Mouse (Mus musculus): ENCODE data around the gene Adam8. TPM values are rescaled to one million over a fixed set of nuclear protein-coding genes. Genes with fewer than 3 reads are reported as not detected.
A peak's percentile ranks its signal among the peaks of the same experiment; 100 is the strongest.

Gene Adam8
- polyA plus RNA-seq, 1 experiment, result 4.9 TPM

DNA sequence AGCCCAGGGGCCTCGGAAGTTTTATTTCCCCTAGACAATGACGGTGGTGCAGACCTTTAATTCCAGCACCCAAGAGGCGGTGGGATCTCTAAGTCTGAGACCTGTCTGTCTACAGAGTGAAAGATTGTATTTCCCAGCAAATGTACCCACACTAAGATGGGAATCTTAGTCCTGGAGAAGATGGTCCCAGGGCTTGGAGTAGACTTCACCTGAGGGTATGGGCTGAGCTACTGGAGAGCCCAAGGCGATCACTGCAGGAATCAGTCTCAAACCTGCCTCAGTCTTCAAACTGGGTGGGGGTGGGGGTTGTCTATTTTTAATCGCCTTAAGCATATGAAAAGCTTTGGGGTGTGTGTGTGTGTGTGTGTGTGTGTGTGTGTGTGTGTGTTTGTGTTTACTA is 46.3 kb downstream of the Adam8 start:
- Histone ChIP-seq H3K27me3 (ENCODE audit: control insufficient read depth, insufficient read depth, low read length) (peaks cover 26% of the 10 kb centered on the region), H3K27ac (ENCODE audit: insufficient read depth, low read depth, low read length) (no peak overlapping the region), H3K36me3 (ENCODE audit: control insufficient read depth, insufficient read depth, low read length) (no peaks in the 10 kb centered on the region), H3K4me3 (ENCODE audit: low read depth, low read length) (no peak overlapping the region), H3K4me1 (ENCODE audit: control insufficient read depth, insufficient read depth, insufficient read length, low read length) (peaks cover 8% of the 10 kb centered on the region)
- 76% methylated on average over 5 of the region's 5 CpGs for WGBS
- no peak for TF ChIP-seq POLR2A (IDR thresholded peaks at IDR 0.05; ENCODE audit: low read depth, low read length)
- no peak for TF ChIP-seq CTCF (IDR thresholded peaks at IDR 0.05; ENCODE audit: extremely low read depth, insufficient read length, insufficient replicate concordance, low read depth, low read length)

DNA sequence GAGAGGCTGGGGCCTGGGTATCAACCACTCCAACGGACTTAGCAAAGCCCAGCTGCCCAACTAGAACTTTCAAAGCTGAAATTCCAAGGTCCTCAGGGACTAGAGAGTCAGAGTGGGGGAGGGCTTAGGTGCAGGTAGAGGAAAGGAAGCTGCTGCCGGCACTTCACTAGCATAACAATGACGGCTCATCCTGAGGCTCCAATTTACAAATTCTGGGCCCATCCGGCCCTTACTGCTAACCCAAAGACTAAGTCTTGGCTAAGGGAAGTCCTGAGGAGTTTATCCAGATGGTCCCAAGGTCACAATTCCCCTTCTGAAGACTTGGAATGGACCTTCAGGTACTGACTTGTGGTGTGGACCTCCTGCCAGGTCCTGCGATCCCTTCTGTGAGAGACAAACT is 46.8 kb downstream of the Adam8 start:
- Histone ChIP-seq H3K27me3 (ENCODE audit: control insufficient read depth, insufficient read depth, low read length) (peaks cover 26% of the 10 kb centered on the region), H3K4me1 (ENCODE audit: control insufficient read depth, insufficient read depth, insufficient read length, low read length) (peaks cover 8% of the 10 kb centered on the region), H3K27ac (ENCODE audit: insufficient read depth, low read depth, low read length) (no peak overlapping the region), H3K36me3 (ENCODE audit: control insufficient read depth, insufficient read depth, low read length) (no peaks in the 10 kb centered on the region), H3K4me3 (ENCODE audit: low read depth, low read length) (no peak overlapping the region)
- 60% methylated on average over 5 of the region's 5 CpGs for WGBS
- no peak for TF ChIP-seq POLR2A (IDR thresholded peaks at IDR 0.05; ENCODE audit: low read depth, low read length)
- TF ChIP-seq CTCF (IDR thresholded peaks at IDR 0.05; ENCODE audit: extremely low read depth, insufficient read length, insufficient replicate concordance, low read depth, low read length), result no peak

DNA sequence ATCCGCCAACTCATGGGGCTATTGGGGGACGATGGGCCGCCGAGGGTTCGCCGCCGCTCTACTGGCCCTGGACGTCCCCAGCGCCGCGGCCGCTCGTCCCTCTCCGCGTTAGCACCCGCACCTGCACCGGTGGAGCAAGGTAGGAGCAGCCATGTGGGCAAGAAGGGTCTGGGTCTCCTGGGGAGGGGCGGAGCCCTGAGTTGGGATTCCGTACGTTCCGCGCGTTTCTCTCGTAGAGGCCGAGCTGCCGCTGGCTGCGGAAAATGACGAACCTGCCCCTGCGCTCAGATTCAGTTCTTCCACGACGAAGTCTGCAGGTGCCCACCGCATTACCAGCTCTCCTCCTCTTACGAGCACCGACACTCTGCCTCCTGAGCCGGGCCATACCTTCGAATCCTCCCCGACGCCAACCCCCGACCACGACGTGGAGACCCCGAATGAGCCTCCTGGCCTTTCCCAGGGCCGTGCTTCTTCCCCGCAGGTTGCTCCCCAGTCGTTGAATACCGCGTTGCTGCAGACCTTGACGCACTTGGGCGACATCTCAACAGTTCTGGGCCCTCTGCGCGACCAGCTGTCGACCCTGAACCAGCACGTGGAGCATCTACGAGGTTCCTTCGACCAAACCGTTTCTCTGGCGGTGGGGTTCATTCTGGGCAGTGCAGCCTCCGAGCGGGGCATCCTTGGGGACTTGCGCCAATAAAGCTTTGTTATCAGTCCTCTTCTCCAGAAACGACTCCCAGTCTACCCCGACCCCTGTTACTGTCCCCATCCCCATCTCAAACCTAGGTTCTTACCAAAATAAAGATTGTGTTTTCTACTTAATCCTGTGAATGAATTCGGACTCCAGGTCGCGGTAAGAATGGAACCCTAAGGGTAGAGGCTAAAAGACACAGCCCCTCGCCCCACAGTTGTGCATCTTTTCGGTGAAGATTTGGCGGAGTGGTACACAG is 47.8 kb downstream of the Adam8 start:
- WGBS, result 8% methylated on average over 68 of the region's 68 CpGs
- H3K27me3 ChIP-seq (ENCODE audit: control insufficient read depth, insufficient read depth, low read length), result peaks cover 26% of the 10 kb centered on the region

DNA sequence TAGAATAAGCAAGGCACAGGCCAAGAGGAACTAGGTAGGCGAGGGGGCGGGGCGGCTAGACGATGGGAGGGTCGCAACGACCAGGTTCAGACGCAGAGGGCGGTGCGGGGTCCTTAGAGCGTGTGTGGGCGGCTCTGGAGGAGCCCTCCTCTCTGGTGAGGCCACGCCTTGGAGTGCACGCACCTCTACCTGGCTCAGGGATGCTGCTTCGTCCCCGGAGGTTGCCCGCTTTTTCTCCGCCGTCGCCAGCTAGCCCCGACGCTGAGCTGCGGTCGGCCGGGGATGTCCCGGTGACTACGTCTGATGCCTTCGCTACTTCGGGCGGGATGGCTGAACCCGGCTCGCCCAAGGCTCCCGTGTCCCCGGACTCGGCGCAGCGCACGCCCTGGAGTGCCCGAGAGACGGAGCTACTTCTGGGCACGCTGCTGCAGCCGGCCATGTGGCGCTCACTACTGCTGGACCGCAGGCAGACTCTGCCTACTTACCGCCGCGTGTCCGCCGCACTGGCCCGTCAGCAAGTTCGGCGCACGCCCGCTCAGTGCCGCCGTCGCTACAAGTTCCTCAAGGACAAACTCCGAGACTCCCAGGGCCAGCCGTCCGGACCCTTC is 48.6 kb downstream of the Adam8 start, which contains the start of gene Utf1:
Utf1 (plus strand) TSS at position 116 of the 608 bp plus-strand sequence.
- H3K4me3 ChIP-seq (ENCODE audit: low read depth, low read length), result peak within 1 kb of the TSS; percentile 45
- H3K4me1 ChIP-seq (ENCODE audit: control insufficient read depth, insufficient read depth, insufficient read length, low read length), result peaks cover 8% of the 10 kb centered on the region
- no peak within 1 kb of the TSS for H3K27ac ChIP-seq (ENCODE audit: insufficient read depth, low read depth, low read length)
- no peaks in the 10 kb centered on the region for H3K36me3 ChIP-seq (ENCODE audit: control insufficient read depth, insufficient read depth, low read length)
- TF ChIP-seq POLR2A (IDR thresholded peaks at IDR 0.05; ENCODE audit: low read depth, low read length), result no peak
- TF ChIP-seq CTCF (IDR thresholded peaks at IDR 0.05; ENCODE audit: extremely low read depth, insufficient read length, insufficient replicate concordance, low read depth, low read length), result no peak
- H3K27me3 ChIP-seq (ENCODE audit: control insufficient read depth, insufficient read depth, low read length), result peaks cover 26% of the 10 kb centered on the region
- 2% methylated on average over 59 of the region's 59 CpGs for WGBS

More for the DNA sequence above, 47.8 kb downstream of the Adam8 start:
- TF ChIP-seq CTCF (IDR thresholded peaks at IDR 0.05; ENCODE audit: extremely low read depth, insufficient read length, insufficient replicate concordance, low read depth, low read length), result no peak
- TF ChIP-seq POLR2A (IDR thresholded peaks at IDR 0.05; ENCODE audit: low read depth, low read length), result no peak
- Histone ChIP-seq H3K4me3 (ENCODE audit: low read depth, low read length) (peak overlapping the region; percentile 45), H3K4me1 (ENCODE audit: control insufficient read depth, insufficient read depth, insufficient read length, low read length) (peaks cover 8% of the 10 kb centered on the region), H3K27ac (ENCODE audit: insufficient read depth, low read depth, low read length) (no peak overlapping the region), H3K36me3 (ENCODE audit: control insufficient read depth, insufficient read depth, low read length) (no peaks in the 10 kb centered on the region)

DNA sequence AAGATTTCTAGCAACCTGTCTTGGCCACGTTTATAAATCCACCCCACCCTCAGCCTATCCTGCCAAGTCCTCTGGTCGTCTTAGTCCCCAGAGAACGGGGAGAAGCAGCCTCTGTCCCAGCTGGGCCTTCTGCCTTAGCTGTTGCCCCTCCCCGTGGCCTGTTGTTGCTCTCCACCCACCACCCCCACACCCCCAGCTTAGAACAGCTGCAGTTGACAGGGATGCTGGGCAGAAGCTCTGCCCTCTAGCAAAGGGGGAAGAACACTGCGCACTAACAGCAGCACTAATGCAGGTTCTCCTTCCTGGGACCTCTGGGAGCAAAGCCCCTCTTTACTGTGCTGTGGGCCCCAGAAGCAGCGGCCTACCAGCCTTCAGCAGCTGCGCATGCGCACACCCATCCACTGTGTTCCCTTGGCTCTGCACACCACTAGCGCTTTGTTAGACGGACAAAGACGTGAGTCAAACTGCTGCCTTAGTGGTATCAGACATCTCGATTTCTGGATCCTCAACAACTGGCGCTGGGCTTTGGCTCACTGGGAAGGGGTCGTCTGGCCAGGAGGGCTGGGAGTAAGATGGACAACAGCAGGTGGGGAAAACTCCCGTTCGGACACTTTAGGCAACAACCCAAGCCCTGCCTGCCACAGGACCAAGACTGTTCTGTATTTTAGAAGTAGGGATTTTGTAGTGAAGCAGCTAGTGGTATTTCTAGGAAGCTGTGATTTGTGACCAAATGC is 51.7 kb downstream of the Adam8 start:
- Histone ChIP-seq H3K36me3 (ENCODE audit: control insufficient read depth, insufficient read depth, low read length) (no peaks in the 10 kb centered on the region), H3K4me1 (ENCODE audit: control insufficient read depth, insufficient read depth, insufficient read length, low read length) (peaks cover 8% of the 10 kb centered on the region), H3K27me3 (ENCODE audit: control insufficient read depth, insufficient read depth, low read length) (peaks cover 23% of the 10 kb centered on the region), H3K27ac (ENCODE audit: insufficient read depth, low read depth, low read length) (no peak overlapping the region), H3K4me3 (ENCODE audit: low read depth, low read length) (no peak overlapping the region)
- TF ChIP-seq CTCF (IDR thresholded peaks at IDR 0.05; ENCODE audit: extremely low read depth, insufficient read length, insufficient replicate concordance, low read depth, low read length) (no peak), POLR2A (IDR thresholded peaks at IDR 0.05; ENCODE audit: low read depth, low read length) (no peak)
- WGBS, result 67% methylated on average over 16 of the region's 16 CpGs

DNA sequence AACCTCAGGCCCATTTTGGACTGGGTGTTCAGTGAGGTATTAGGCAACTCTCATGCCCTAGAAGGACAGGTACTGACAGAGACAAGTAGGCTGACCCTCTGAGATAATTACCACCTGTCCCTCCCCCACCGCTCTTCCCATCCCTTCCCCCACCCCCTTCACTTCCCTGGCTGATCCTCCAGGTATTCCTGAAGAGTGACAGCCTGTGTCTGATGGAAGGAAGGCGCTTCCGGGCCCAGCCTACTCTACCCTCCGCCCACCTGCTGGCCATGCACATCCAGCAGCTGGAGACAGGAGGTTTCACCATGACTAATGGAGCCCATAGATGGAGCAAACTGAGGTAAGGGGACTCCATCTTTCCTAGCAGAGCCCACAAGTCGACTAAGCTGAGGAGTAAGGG is 54.6 kb downstream of the Adam8 start:
- no peak for TF ChIP-seq CTCF (IDR thresholded peaks at IDR 0.05; ENCODE audit: extremely low read depth, insufficient read length, insufficient replicate concordance, low read depth, low read length)
- no peak for TF ChIP-seq POLR2A (IDR thresholded peaks at IDR 0.05; ENCODE audit: low read depth, low read length)
- H3K27me3 ChIP-seq (ENCODE audit: control insufficient read depth, insufficient read depth, low read length), result no peaks in the 10 kb centered on the region
- H3K4me3 ChIP-seq (ENCODE audit: low read depth, low read length), result no peak overlapping the region
- no peaks in the 10 kb centered on the region for H3K36me3 ChIP-seq (ENCODE audit: control insufficient read depth, insufficient read depth, low read length)
- WGBS, result 64% methylated on average over 5 of the region's 5 CpGs
- no peak overlapping the region for H3K27ac ChIP-seq (ENCODE audit: insufficient read depth, low read depth, low read length)
- H3K4me1 ChIP-seq (ENCODE audit: control insufficient read depth, insufficient read depth, insufficient read length, low read length), result no peaks in the 10 kb centered on the region

Data from small intestine, adult 2 months (tissue).